Mouse (Mus musculus): Measurements from ENCODE around the gene Il27ra. TPM values are rescaled to one million over a fixed set of nuclear protein-coding genes. Genes with fewer than 3 reads are reported as not detected.
"Not testable (repeated sequence)": the region's sequence is repeated elsewhere in the genome, so short reads cannot be mapped to it uniquely, and the experiment has no call there.

Il27ra gene
- polyA plus RNA-seq, 1 experiment from 2014 or later = 0.29 TPM

DNA sequence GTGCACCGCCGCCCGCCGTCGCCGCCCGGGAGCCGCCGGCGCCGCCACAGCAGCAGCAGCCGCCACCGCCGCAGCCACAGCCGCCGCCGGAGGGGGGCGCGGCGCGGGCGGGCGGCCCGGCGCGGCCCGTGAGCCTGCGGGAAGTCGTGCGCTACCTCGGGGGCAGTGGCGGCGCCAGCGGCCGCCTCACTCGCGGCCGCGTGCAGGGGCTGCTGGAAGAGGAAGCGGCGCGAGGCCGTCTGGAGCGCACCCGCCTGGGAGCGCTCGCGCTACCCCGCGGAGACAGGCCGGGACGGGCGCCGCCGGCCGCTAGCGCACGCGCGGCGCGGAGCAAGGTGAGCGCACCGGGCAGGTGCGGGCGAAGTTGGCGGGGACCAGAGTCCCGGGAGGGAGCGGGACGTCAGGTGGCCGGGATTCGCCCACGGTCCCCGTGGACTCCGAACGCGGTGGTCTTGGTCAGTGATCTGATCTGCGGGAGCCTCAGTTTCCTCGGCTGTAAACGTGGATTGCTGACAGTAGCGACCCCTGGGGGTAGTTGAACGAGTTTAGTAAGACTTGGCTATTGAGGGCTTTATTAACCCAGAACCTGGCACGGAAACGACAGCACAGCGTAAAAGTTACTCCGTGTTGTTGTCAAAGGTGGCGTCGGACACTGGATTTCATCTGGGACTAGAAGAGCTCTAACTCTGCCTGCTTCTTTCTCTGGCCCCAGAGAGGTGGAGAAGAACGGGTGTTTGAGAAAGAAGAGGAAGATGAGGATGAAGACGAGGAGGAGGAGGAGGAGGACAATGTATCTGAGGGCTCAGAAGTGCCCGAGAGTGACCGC, 43.9 kb downstream of the Il27ra start:
- peak; percentile 77 for DNase-seq (ENCODE audit: low spot score)
- H3K4me1 ChIP-seq = peaks cover 51% of the 10 kb centered on the region
- H3K9me3 ChIP-seq = no peaks in the 10 kb centered on the region
- H3K36me3 ChIP-seq (replicated peaks) = peaks cover 63% of the 10 kb centered on the region
- peak overlapping the region; percentile 87 for H3K4me3 ChIP-seq
- H3K27ac ChIP-seq (replicated peaks) = peak overlapping the region; percentile 87
- H3K27me3 ChIP-seq (replicated peaks; ENCODE audit: low read depth, poor library complexity, severe bottlenecking) = peaks cover 46% of the 10 kb centered on the region
- WGBS = 10% methylated on average over 92 of the region's 92 CpGs

DNA sequence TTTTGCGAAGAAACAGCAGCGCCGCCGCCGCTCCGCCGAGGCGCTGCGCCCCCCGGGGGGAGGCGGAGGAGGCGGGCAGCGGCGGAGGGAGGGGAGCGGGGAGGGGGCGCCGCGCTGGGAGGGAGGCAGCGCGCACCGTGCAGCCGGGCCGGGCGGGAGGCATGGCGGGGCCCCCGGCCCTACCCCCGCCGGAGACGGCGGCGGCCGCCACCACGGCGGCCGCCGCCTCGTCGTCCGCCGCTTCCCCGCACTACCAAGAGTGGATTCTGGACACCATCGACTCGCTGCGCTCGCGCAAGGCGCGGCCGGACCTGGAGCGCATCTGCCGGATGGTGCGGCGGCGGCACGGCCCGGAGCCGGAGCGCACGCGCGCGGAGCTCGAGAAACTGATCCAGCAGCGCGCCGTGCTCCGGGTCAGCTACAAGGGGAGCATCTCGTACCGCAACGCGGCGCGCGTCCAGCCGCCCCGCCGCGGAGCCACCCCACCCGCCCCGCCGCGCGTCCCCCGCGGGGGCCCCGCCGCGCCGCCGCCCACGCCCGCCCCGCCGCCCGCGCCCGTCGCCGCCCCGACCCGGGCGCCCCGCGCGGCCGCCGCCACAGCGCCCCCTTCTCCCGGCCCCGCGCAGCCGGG, 44.8 kb downstream of the Il27ra start, which contains the start of gene Samd1:
Gene Samd1, plus strand, starts transcription at position 162 of the 631 bp plus-strand sequence.
- Histone ChIP-seq H3K27me3 (replicated peaks; ENCODE audit: low read depth, poor library complexity, severe bottlenecking) (peaks cover 38% of the 10 kb centered on the region), H3K9me3 (no peaks in the 10 kb centered on the region), H3K36me3 (replicated peaks) (peaks cover 62% of the 10 kb centered on the region), H3K27ac (replicated peaks) (peak within 1 kb of the TSS; percentile 96), H3K4me1 (peaks cover 43% of the 10 kb centered on the region), H3K4me3 (peak within 1 kb of the TSS; percentile 87)
- WGBS = 7% methylated on average over 108 of the region's 112 CpGs
- peak; percentile 73 for DNase-seq (ENCODE audit: low spot score)

DNA sequence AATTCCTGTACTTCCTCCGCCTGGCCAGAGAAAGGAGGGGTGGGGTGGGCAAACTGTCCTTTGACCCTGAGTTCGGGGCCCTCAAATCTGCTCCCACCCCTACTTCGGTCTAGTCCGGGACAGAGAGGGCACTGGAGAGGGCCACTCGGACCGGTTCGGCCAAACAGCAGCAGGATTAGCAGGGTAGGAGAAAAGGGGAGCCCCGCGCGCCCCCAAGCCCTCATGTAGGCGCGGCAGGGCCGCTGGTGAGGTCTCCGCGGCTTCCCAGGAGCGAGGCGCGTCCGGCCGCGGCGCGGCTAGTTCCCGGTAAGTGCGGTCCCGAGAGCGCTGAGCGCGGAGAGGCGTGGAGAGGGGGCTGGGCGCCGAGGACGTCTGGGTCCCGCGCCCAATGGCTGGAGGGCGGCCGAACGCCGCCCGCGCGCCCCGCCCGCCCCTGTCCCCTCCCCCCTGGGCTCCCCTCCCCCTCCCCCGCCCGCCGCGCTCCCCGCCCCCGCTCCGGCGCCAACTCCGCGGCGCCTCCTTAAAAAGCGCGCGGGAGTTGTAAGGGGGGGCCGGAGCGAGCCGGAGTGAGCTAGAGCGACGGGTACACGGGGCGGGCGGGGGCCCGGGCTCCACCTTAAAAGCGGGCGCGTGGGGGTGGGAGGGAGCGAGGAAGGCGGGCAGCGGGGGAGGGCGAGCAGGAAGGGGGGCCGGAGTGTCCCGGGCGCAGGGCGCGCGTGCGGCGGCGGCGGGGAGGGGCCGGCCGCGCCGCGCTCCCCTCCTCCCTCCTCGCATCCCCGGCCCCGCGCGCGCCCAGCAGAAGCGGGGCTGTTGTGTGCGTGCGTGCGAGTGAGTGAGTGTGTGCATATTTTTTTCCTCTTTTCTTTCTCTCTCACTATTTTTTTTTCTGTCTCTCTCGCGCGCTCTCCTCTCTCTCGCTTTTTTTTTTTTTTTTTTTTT, 45.6 kb downstream of the Il27ra start:
- Histone ChIP-seq H3K27ac (replicated peaks) (peak overlapping the region; percentile 96), H3K9me3 (no peaks in the 10 kb centered on the region), H3K4me3 (peak overlapping the region; percentile 87), H3K27me3 (replicated peaks; ENCODE audit: low read depth, poor library complexity, severe bottlenecking) (peaks cover 30% of the 10 kb centered on the region), H3K36me3 (replicated peaks) (peaks cover 62% of the 10 kb centered on the region), H3K4me1 (peaks cover 42% of the 10 kb centered on the region)
- peak; percentile 95 for DNase-seq (ENCODE audit: low spot score)
- WGBS = under 1% methylated on average over 84 of the region's 103 CpGs

DNA sequence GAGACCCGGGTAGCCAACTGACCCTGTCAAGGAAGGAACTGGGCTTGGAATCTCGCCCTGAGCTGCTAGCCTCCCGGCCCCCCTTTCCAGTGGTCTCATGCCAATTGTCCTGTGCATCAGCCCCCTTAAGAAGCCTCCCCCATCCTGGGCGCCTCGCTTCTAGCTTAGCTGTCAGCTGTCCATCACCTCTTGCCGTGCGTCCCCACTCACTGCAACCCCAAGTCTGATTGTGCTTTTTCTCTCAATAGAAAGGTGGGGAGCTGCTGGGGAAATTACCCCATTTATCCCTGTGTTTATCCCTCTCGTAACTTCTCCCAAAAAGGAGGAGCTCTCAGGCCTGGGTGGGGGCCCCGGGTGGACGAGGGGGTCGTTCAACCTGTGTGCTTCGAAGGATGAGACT, 46.4 kb downstream of the Il27ra start:
- peak overlapping the region; percentile 87 for H3K4me3 ChIP-seq
- DNase-seq (ENCODE audit: low spot score) = no peak
- no peaks in the 10 kb centered on the region for H3K9me3 ChIP-seq
- H3K36me3 ChIP-seq (replicated peaks) = peaks cover 62% of the 10 kb centered on the region
- 10% methylated on average over 12 of the region's 12 CpGs for WGBS
- peaks cover 34% of the 10 kb centered on the region for H3K4me1 ChIP-seq
- peak overlapping the region; percentile 96 for H3K27ac ChIP-seq (replicated peaks)
- H3K27me3 ChIP-seq (replicated peaks; ENCODE audit: low read depth, poor library complexity, severe bottlenecking) = peaks cover 21% of the 10 kb centered on the region

DNA sequence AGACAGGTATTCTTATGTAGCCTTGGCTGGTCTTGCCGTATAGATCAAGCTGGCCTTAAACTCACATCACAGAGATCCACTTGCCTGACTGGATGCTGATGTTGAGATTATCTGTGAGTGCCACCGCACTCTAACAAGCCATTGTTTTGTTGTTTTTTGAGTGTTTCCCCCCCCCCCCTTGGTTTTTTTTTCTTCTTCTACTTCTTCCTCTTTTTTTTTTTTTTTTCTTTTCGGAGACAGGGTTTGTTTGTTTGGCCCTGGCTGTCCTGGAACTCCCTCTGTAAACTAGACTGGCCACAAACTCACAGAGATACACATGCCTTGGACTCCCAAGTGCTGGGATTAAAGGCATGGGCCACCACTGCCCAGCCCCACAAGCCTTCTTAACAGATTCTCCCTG, 48.4 kb downstream of the Il27ra start:
- peaks cover 62% of the 10 kb centered on the region for H3K36me3 ChIP-seq (replicated peaks)

DNA sequence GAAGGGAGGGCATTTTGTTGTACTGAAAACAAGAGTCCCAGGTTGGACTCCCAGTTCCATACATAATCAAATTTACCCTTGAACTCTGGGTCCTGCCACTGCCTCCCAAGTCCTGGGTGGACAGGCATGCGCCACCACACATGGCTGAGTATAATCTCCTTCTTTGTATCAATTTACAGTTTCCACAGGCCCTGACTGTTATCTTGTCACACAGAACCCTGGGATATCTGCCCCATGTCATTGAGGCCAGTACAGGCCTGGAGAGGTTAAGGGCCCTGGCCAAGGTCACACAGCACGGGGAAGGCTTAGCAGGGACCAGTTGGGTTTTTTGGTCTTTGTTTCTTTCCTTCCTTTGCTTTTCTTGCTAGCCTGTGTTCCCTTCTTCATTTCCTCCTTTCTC, 49.9 kb downstream of the Il27ra start:
- Histone ChIP-seq H3K36me3 (replicated peaks) (peaks cover 76% of the 10 kb centered on the region), H3K27me3 (replicated peaks; ENCODE audit: low read depth, poor library complexity, severe bottlenecking) (no peaks in the 10 kb centered on the region; the same call in none of the 2 replicates), H3K4me1 (peaks cover 12% of the 10 kb centered on the region), H3K27ac (replicated peaks) (no peak overlapping the region), H3K9me3 (no peaks in the 10 kb centered on the region), H3K4me3 (no peak overlapping the region)
- no peak for DNase-seq (ENCODE audit: low spot score)
- 81% methylated on average over 2 of the region's 2 CpGs for WGBS

More for the DNA sequence above, 48.4 kb downstream of the Il27ra start:
- peaks cover 19% of the 10 kb centered on the region for H3K4me1 ChIP-seq
- no peak for DNase-seq (ENCODE audit: low spot score)
- WGBS = 88% methylated on average over 3 of the region's 3 CpGs
- peaks cover 2% of the 10 kb centered on the region for H3K27me3 ChIP-seq (replicated peaks; ENCODE audit: low read depth, poor library complexity, severe bottlenecking)
- H3K9me3 ChIP-seq = no peaks in the 10 kb centered on the region
- H3K27ac ChIP-seq (replicated peaks) = no peak overlapping the region
- no peak overlapping the region for H3K4me3 ChIP-seq

DNA sequence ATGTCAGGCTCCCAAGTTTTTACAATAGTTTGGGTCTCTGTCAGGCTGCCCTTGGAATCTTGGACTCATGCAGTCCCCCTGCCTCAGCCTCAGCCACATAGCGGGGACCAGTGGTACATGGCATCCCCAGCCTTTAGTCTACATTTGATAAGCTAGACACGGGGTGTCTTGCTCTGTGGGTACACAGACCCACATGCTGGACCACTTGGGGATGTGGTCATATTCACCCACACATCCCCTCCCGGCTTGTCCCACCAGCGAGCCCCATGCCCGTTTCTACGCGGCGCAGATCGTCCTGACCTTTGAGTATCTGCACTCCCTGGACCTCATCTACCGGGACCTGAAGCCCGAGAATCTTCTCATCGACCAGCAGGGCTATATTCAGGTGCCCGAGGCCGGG, 52.2 kb downstream of the Il27ra start:
- H3K4me1 ChIP-seq = no peaks in the 10 kb centered on the region
- DNase-seq (ENCODE audit: low spot score) = no peak
- H3K9me3 ChIP-seq = no peaks in the 10 kb centered on the region
- H3K27me3 ChIP-seq (replicated peaks; ENCODE audit: low read depth, poor library complexity, severe bottlenecking) = no peaks in the 10 kb centered on the region; the same call in none of the 2 replicates
- H3K36me3 ChIP-seq (replicated peaks) = peaks cover 97% of the 10 kb centered on the region
- H3K4me3 ChIP-seq = no peak overlapping the region
- 93% methylated on average over 14 of the region's 14 CpGs for WGBS
- H3K27ac ChIP-seq (replicated peaks) = no peak overlapping the region

DNA sequence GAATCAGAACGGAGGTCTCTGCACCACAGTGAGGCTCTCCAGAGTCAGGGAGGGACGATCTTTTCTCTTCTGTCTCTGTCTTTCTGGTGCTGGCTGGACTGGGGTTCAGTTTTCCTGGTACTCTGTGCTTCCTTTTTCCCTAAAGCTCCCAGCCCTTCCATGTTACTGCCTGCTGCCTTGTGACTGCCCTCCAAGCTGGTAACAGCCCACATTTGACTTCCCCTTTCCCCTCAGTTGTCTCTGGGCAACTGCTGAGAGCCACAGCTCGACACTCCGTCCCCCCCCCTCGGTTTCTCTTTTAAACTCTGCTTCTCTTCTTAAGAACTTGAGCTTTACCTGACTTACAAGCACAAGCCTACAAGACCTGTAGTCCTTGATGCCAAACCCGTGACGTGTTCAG, 53.1 kb downstream of the Il27ra start:
- Histone ChIP-seq H3K4me3 (no peak overlapping the region), H3K9me3 (no peaks in the 10 kb centered on the region), H3K27ac (replicated peaks) (no peak overlapping the region), H3K36me3 (replicated peaks) (peaks cover 97% of the 10 kb centered on the region), H3K27me3 (replicated peaks; ENCODE audit: low read depth, poor library complexity, severe bottlenecking) (no peaks in the 10 kb centered on the region), H3K4me1 (no peaks in the 10 kb centered on the region)
- no peak for DNase-seq (ENCODE audit: low spot score)
- WGBS = 87% methylated on average over 7 of the region's 7 CpGs

DNA sequence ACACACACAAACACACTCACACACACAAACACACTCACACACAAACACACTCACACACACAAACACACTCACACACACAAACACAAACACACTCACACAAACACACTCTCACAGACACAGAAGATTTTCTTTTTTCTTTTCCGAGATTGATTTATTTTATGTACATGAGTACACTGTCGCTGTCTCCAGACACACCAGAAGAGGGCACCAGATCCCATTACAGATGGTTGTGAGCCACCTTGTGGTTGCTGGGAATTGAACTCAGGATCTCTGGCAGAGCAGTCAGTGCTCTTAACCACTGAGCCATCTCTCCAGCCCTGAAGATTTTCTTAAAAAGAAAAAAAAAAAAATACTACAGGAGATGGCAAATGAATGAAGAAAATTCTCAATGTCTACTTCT, 59.2 kb downstream of the Il27ra start:
- DNase-seq (ENCODE audit: low spot score); H3K9me3 ChIP-seq; H3K27ac ChIP-seq (replicated peaks); H3K4me3 ChIP-seq; H3K4me1 ChIP-seq; H3K27me3 ChIP-seq (replicated peaks; ENCODE audit: low read depth, poor library complexity, severe bottlenecking): not testable (repeated sequence)
- WGBS = 93% methylated on average over 2 of the region's 2 CpGs
- H3K36me3 ChIP-seq (replicated peaks) = peaks cover 99% of the 10 kb centered on the region

DNA sequence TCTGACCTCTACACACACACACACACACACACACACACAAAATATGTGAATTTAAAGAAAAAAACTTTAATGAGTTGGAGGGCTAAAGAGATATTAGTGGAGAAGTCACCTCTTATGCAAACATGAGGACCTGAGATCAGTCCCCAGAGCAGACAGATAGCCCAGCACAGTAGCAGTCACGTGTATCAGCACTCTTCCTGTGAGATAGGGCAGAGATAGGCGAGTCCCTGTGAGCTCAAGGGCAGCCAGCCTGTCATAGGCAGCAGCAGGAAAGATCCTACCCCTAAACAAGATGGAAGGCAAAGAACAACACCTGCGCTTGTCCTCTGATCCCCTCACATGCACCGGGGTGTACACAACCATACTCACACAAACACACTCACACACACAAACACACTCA, 59.9 kb downstream of the Il27ra start:
- Histone ChIP-seq H3K27ac (replicated peaks) (no peak overlapping the region), H3K27me3 (replicated peaks; ENCODE audit: low read depth, poor library complexity, severe bottlenecking) (no peaks in the 10 kb centered on the region), H3K4me1 (peaks cover 10% of the 10 kb centered on the region), H3K4me3 (no peak overlapping the region), H3K9me3 (no peaks in the 10 kb centered on the region), H3K36me3 (replicated peaks) (peaks cover 98% of the 10 kb centered on the region)
- no peak for DNase-seq (ENCODE audit: low spot score)
- 82% methylated on average over 4 of the region's 4 CpGs for WGBS

DNA sequence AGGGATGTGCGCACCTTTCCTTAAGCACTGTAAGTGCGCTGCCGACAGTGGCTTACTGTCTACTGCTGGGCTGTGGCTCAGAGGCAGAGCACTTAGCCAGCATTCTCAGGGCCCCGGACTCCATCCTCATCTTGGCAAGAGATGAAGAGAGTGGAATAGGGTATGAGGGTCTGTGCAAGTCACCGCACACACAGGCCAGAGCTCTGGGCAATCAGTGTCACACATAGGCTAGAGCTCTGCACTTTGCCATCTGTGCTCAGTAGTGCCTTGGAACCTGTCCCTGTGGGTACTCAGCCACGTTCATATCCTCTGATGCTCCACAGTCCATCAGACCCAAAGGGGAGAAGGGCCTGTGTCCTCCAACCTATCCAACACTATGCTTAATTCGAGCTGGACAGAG, 60.9 kb downstream of the Il27ra start:
- Histone ChIP-seq H3K9me3 (no peaks in the 10 kb centered on the region), H3K36me3 (replicated peaks) (peaks cover 90% of the 10 kb centered on the region)
- 94% methylated on average over 7 of the region's 7 CpGs for WGBS

DNA sequence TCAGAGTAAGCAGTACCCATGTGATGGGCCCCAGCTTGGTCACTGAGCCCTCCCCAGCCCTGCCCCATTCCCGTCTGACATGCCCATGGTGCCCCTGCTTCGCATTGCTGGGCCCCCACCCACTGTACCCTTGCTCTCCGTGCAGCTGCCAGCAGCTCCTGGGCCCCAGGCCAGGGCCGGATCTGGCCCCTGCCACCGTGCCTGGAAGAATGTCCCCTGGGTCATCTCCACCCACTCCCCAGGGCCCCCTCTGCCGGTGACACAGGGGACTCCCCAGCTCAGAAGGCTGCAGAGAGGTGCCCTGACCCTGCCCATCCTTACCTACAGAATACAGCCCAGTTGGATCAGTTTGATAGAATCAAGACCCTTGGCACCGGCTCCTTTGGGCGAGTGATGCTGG, 61.5 kb downstream of the Il27ra start:
- DNase-seq (ENCODE audit: low spot score) = no peak
- Histone ChIP-seq H3K36me3 (replicated peaks) (peaks cover 83% of the 10 kb centered on the region), H3K9me3 (no peaks in the 10 kb centered on the region), H3K27ac (replicated peaks) (no peak overlapping the region), H3K4me3 (no peak overlapping the region), H3K27me3 (replicated peaks; ENCODE audit: low read depth, poor library complexity, severe bottlenecking) (no peaks in the 10 kb centered on the region), H3K4me1 (peaks cover 21% of the 10 kb centered on the region)
- 82% methylated on average over 8 of the region's 8 CpGs for WGBS

More for the DNA sequence above, 60.9 kb downstream of the Il27ra start:
- no peak overlapping the region for H3K27ac ChIP-seq (replicated peaks)
- DNase-seq (ENCODE audit: low spot score) = no peak
- peaks cover 19% of the 10 kb centered on the region for H3K4me1 ChIP-seq
- H3K4me3 ChIP-seq = no peak overlapping the region
- no peaks in the 10 kb centered on the region for H3K27me3 ChIP-seq (replicated peaks; ENCODE audit: low read depth, poor library complexity, severe bottlenecking)
